11 mouse cellular contexts compared by ENCODE assay signal in genomic region chr5:31252795-31253545, GRCm38 (mm10). TPM values are rescaled to one million over a fixed set of nuclear protein-coding genes. Genes with fewer than 3 reads are reported as not detected.
DNase-seq lines count a peak whose midpoint lies in the region; ATAC-seq and TF ChIP-seq lines count a peak whose summit lies in the region.
"Had no signal": no experiment of that assay in that cellular context is flagged by ENCODE, and none has a peak within 500 bp of the region (broad histone marks: within the 10 kb centered on the region; RNA-seq: fewer than 3 reads in every experiment).

No protein-coding gene starts in this region.

- TF ChIP-seq EP300 in stomach, postnatal 0 days (optimal IDR thresholded peaks at IDR 0.05), result no peak

- no peaks in the 10 kb centered on the region for H3K27me3 ChIP-seq in heart, embryonic 11.5 days (ENCODE audit: control insufficient read depth, insufficient read depth, low read length)
- H3K27me3 ChIP-seq in midbrain, embryonic 10.5 days (ENCODE audit: low read depth, poor library complexity, severe bottlenecking), result peaks cover 19% of the 10 kb centered on the region
- no peaks in the 10 kb centered on the region for H3K27me3 ChIP-seq in midbrain, embryonic 14.5 days (ENCODE audit: control insufficient read depth, insufficient read depth, low read length)
- H3K27me3 ChIP-seq in intestine, embryonic 15.5 days (replicated peaks), result no peaks in the 10 kb centered on the region
- H3K27me3 ChIP-seq in stomach, postnatal 0 days (ENCODE audit: control insufficient read depth, insufficient read depth, low read length), result no peaks in the 10 kb centered on the region
- H3K27me3 ChIP-seq: hindbrain, embryonic 15.5 days had no signal

- H3K36me3 ChIP-seq in heart, embryonic 11.5 days (ENCODE audit: control insufficient read depth, insufficient read depth, low read length), result peaks cover 29% of the 10 kb centered on the region
- H3K36me3 ChIP-seq in midbrain, embryonic 10.5 days, result peaks cover 95% of the 10 kb centered on the region
- peaks cover 93% of the 10 kb centered on the region for H3K36me3 ChIP-seq in midbrain, embryonic 14.5 days (ENCODE audit: control insufficient read depth, insufficient read depth, low read length)
- H3K36me3 ChIP-seq in intestine, embryonic 15.5 days, result peaks cover 32% of the 10 kb centered on the region
- H3K36me3 ChIP-seq in stomach, postnatal 0 days (ENCODE audit: control insufficient read depth, insufficient read depth, low read length), result peaks cover 27% of the 10 kb centered on the region

- ATAC-seq in heart, embryonic 11.5 days (replicated peaks; ENCODE audit: insufficient number of reproducible peaks, low FRiP score, low TSS enrichment), result no peak
- ATAC-seq in midbrain, embryonic 14.5 days (ENCODE audit: low FRiP score, low TSS enrichment), result no peak
- ATAC-seq in intestine, embryonic 15.5 days, result no peak
- ATAC-seq in stomach, postnatal 0 days (ENCODE audit: low FRiP score, low TSS enrichment), result no peak

- H3K9ac ChIP-seq in heart, embryonic 11.5 days (ENCODE audit: low read depth, low read length), result no peak overlapping the region
- H3K9ac ChIP-seq in midbrain, embryonic 14.5 days (replicated peaks; ENCODE audit: low read length), result no peak overlapping the region
- peak overlapping the region; percentile 44 for H3K9ac ChIP-seq in intestine, embryonic 15.5 days
- no peak overlapping the region; the same call in 1 of the 2 replicates for H3K9ac ChIP-seq in stomach, postnatal 0 days (ENCODE audit: low read length)
- H3K9ac ChIP-seq: hindbrain, embryonic 15.5 days had no signal

- TF ChIP-seq CTCF in stomach, postnatal 0 days (IDR thresholded peaks at IDR 0.05; ENCODE audit: low read depth), result peak; percentile 18; the same call in 1 of the 2 replicates

- H3K4me3 ChIP-seq in heart, embryonic 11.5 days (ENCODE audit: low read depth, low read length), result no peak overlapping the region
- H3K4me3 ChIP-seq in midbrain, embryonic 10.5 days, result no peak overlapping the region
- H3K4me3 ChIP-seq in midbrain, embryonic 14.5 days (replicated peaks; ENCODE audit: low read depth, low read length), result no peak overlapping the region
- H3K4me3 ChIP-seq in intestine, embryonic 15.5 days (replicated peaks), result peak overlapping the region; percentile 44
- H3K4me3 ChIP-seq in stomach, postnatal 0 days (ENCODE audit: low read depth, low read length), result peak overlapping the region; percentile 41; the same call in 1 of the 2 replicates
- H3K4me3 ChIP-seq: hindbrain, embryonic 15.5 days had no signal

- no peaks in the 10 kb centered on the region for H3K9me3 ChIP-seq in heart, embryonic 11.5 days (replicated peaks; ENCODE audit: control insufficient read depth, low read length)
- no peaks in the 10 kb centered on the region for H3K9me3 ChIP-seq in midbrain, embryonic 10.5 days (replicated peaks)
- H3K9me3 ChIP-seq in midbrain, embryonic 14.5 days (ENCODE audit: control insufficient read depth, low read length), result no peaks in the 10 kb centered on the region
- H3K9me3 ChIP-seq in intestine, embryonic 15.5 days, result no peaks in the 10 kb centered on the region
- no peaks in the 10 kb centered on the region for H3K9me3 ChIP-seq in stomach, postnatal 0 days (ENCODE audit: control insufficient read depth, low read length)
- H3K9me3 ChIP-seq: hindbrain, embryonic 15.5 days had no signal

- no peak overlapping the region for H3K27ac ChIP-seq in heart, embryonic 11.5 days (ENCODE audit: low read depth, low read length)
- no peak overlapping the region for H3K27ac ChIP-seq in midbrain, embryonic 10.5 days (replicated peaks)
- no peak overlapping the region for H3K27ac ChIP-seq in midbrain, embryonic 14.5 days (replicated peaks; ENCODE audit: low read depth, low read length)
- H3K27ac ChIP-seq in intestine, embryonic 15.5 days, result peak overlapping the region; percentile 86; the same call in 1 of the 2 replicates
- H3K27ac ChIP-seq in stomach, postnatal 0 days (replicated peaks), result peak overlapping the region; percentile 84
- H3K27ac ChIP-seq: hindbrain, embryonic 15.5 days had no signal

- no peak for DNase-seq in heart, postnatal 25 days (ENCODE audit: low spot score)
- peak; percentile 11 for DNase-seq in midbrain, embryonic 10.5 days (ENCODE audit: low spot score)
- DNase-seq in midbrain, embryonic 14.5 days, result no peak
- DNase-seq in stomach, postnatal 0 days (ENCODE audit: low spot score), result no peak
- DNase-seq in urinary bladder, adult 2 months (ENCODE audit: low spot score), result no peak
- DNase-seq in adipocyte (ENCODE audit: low spot score), result no peak
- DNase-seq: layer of hippocampus, postnatal 36 days had no signal

- 83% methylated on average over 16 of the region's 16 CpGs for WGBS in heart, embryonic 11.5 days (ENCODE audit: insufficient replicate concordance)
- 81% methylated on average over 16 of the region's 16 CpGs for WGBS in midbrain, embryonic 10.5 days
- WGBS in midbrain, embryonic 14.5 days, result 88% methylated on average over 16 of the region's 16 CpGs
- 65% methylated on average over 16 of the region's 16 CpGs for WGBS in intestine, embryonic 15.5 days
- WGBS in stomach, postnatal 0 days, result 61% methylated on average over 16 of the region's 16 CpGs

- H3K4me1 ChIP-seq in heart, embryonic 11.5 days (ENCODE audit: control insufficient read depth, insufficient read depth, low read length), result peaks cover 23% of the 10 kb centered on the region
- peaks cover 17% of the 10 kb centered on the region for H3K4me1 ChIP-seq in midbrain, embryonic 10.5 days
- 0 out of 2 replicates have a peak, but pooled peaks cover 5% of the 10 kb centered on the region for H3K4me1 ChIP-seq in midbrain, embryonic 14.5 days (ENCODE audit: control insufficient read depth, insufficient read depth, low read length)
- H3K4me1 ChIP-seq in intestine, embryonic 15.5 days (replicated peaks), result peaks cover 16% of the 10 kb centered on the region
- no peaks in the 10 kb centered on the region for H3K4me1 ChIP-seq in stomach, postnatal 0 days (replicated peaks; ENCODE audit: control insufficient read depth, insufficient read depth)

- H3K4me2 ChIP-seq in heart, embryonic 11.5 days, result peak overlapping the region; percentile 29; the same call in 1 of the 2 replicates
- no peak overlapping the region for H3K4me2 ChIP-seq in midbrain, embryonic 14.5 days (ENCODE audit: low read length)
- H3K4me2 ChIP-seq in intestine, embryonic 15.5 days (replicated peaks), result peak overlapping the region; percentile 59
- H3K4me2 ChIP-seq in stomach, postnatal 0 days (replicated peaks; ENCODE audit: low read depth), result peak overlapping the region; percentile 54
- H3K4me2 ChIP-seq: hindbrain, embryonic 15.5 days had no signal

- intact Hi-C loops in heart, postnatal 25 days (cut with DNase I), result no loop called here

RNA-seq across cellular contexts. Expression of gene Krtcap3, which starts 1.5 kb away (rescaled TPM):
- 7.1 and 7.7 TPM in 2 replicates for polyA plus RNA-seq in heart, embryonic 11.5 days (2014; fragmentation: Nextera tagmentation; extraction: Ambion mirVana)
- total RNA-seq in heart, postnatal 25 days (2021), result 1 to 10 TPM; 1.3 to 1.7 TPM
- 2.9 and 3.0 TPM in 2 replicates for polyA plus RNA-seq in midbrain, embryonic 10.5 days (2016; fragmentation: Nextera tagmentation; extraction: Ambion mirVana)
- 2.5 and 3.0 TPM in 2 replicates for polyA plus RNA-seq in midbrain, embryonic 14.5 days (2014; fragmentation: Nextera tagmentation; extraction: Ambion mirVana)
- 66.8 and 70.0 TPM in 2 replicates for polyA plus RNA-seq in intestine, embryonic 15.5 days (2015; fragmentation: Nextera tagmentation; extraction: Ambion mirVana)
- 75.2 and 78.2 TPM in 2 replicates for polyA plus RNA-seq in stomach, postnatal 0 days (2015; fragmentation: Nextera tagmentation; extraction: Ambion mirVana)
- 40.9 and 56.9 TPM in 2 replicates for polyA plus RNA-seq in urinary bladder, adult 2 months (2012; rRNA removed)

RNA-seq across cellular contexts. Expression of gene Gm9970, which starts 11.9 kb away (rescaled TPM):
- 0.53 and 0.59 TPM in 2 replicates for polyA plus RNA-seq in heart, embryonic 11.5 days (2014; fragmentation: Nextera tagmentation; extraction: Ambion mirVana)
- not detected for total RNA-seq in heart, postnatal 25 days (2021)
- polyA plus RNA-seq in midbrain, embryonic 10.5 days (2016; fragmentation: Nextera tagmentation; extraction: Ambion mirVana), result 0.23 and 0.36 TPM in 2 replicates
- 0.72 and 0.74 TPM in 2 replicates for polyA plus RNA-seq in midbrain, embryonic 14.5 days (2014; fragmentation: Nextera tagmentation; extraction: Ambion mirVana)
- 0.33 TPM in 1 of 2 replicates, not detected in the other for polyA plus RNA-seq in intestine, embryonic 15.5 days (2015; fragmentation: Nextera tagmentation; extraction: Ambion mirVana)
- polyA plus RNA-seq in stomach, postnatal 0 days (2015; fragmentation: Nextera tagmentation; extraction: Ambion mirVana), result 0.38 and 1.0 TPM in 2 replicates
- polyA plus RNA-seq in urinary bladder, adult 2 months (2012; rRNA removed), result 0.28 and 0.37 TPM in 2 replicates
- total RNA-seq: layer of hippocampus, postnatal 36 days had no signal
- polyA plus RNA-seq: brain, embryonic 14.5 days had no signal

RNA-seq across cellular contexts. Expression of gene Nrbp1, which starts 12.3 kb away (rescaled TPM):
- 124 and 141 TPM in 2 replicates for polyA plus RNA-seq in heart, embryonic 11.5 days (2014; fragmentation: Nextera tagmentation; extraction: Ambion mirVana)
- total RNA-seq in heart, postnatal 25 days (2021), result 10 to 100 TPM; 74.3 to 80.5 TPM
- 160 and 171 TPM in 2 replicates for polyA plus RNA-seq in midbrain, embryonic 10.5 days (2016; fragmentation: Nextera tagmentation; extraction: Ambion mirVana)
- polyA plus RNA-seq in midbrain, embryonic 14.5 days (2014; fragmentation: Nextera tagmentation; extraction: Ambion mirVana), result 150 and 153 TPM in 2 replicates
- polyA plus RNA-seq in intestine, embryonic 15.5 days (2015; fragmentation: Nextera tagmentation; extraction: Ambion mirVana), result 133 and 136 TPM in 2 replicates
- polyA plus RNA-seq in stomach, postnatal 0 days (2015; fragmentation: Nextera tagmentation; extraction: Ambion mirVana), result 95.3 and 95.9 TPM in 2 replicates
- 114 and 127 TPM in 2 replicates for polyA plus RNA-seq in urinary bladder, adult 2 months (2012; rRNA removed)

RNA-seq across cellular contexts. Expression of gene Ppm1g, which starts 32.5 kb away (rescaled TPM):
- polyA plus RNA-seq in heart, embryonic 11.5 days (2014; fragmentation: Nextera tagmentation; extraction: Ambion mirVana), result 103 and 116 TPM in 2 replicates
- total RNA-seq in heart, postnatal 25 days (2021), result 10 to 100 TPM; 58.5 to 61.7 TPM
- polyA plus RNA-seq in midbrain, embryonic 10.5 days (2016; fragmentation: Nextera tagmentation; extraction: Ambion mirVana), result 195 and 214 TPM in 2 replicates
- 162 and 163 TPM in 2 replicates for polyA plus RNA-seq in midbrain, embryonic 14.5 days (2014; fragmentation: Nextera tagmentation; extraction: Ambion mirVana)
- 124 and 132 TPM in 2 replicates for polyA plus RNA-seq in intestine, embryonic 15.5 days (2015; fragmentation: Nextera tagmentation; extraction: Ambion mirVana)
- 57.8 and 59.4 TPM in 2 replicates for polyA plus RNA-seq in stomach, postnatal 0 days (2015; fragmentation: Nextera tagmentation; extraction: Ambion mirVana)
- 67.0 and 73.4 TPM in 2 replicates for polyA plus RNA-seq in urinary bladder, adult 2 months (2012; rRNA removed)

RNA-seq across cellular contexts. Expression of gene Ift172, which starts 37.9 kb away (rescaled TPM):
- 22.7 and 30.7 TPM in 2 replicates for polyA plus RNA-seq in heart, embryonic 11.5 days (2014; fragmentation: Nextera tagmentation; extraction: Ambion mirVana)
- 10 to 100 TPM; 39.7 to 41.8 TPM for total RNA-seq in heart, postnatal 25 days (2021)
- polyA plus RNA-seq in midbrain, embryonic 10.5 days (2016; fragmentation: Nextera tagmentation; extraction: Ambion mirVana), result 33.8 and 40.6 TPM in 2 replicates
- 26.7 and 28.1 TPM in 2 replicates for polyA plus RNA-seq in midbrain, embryonic 14.5 days (2014; fragmentation: Nextera tagmentation; extraction: Ambion mirVana)
- 20.1 and 21.4 TPM in 2 replicates for polyA plus RNA-seq in intestine, embryonic 15.5 days (2015; fragmentation: Nextera tagmentation; extraction: Ambion mirVana)
- 20.0 and 20.3 TPM in 2 replicates for polyA plus RNA-seq in stomach, postnatal 0 days (2015; fragmentation: Nextera tagmentation; extraction: Ambion mirVana)
- 36.1 and 39.8 TPM in 2 replicates for polyA plus RNA-seq in urinary bladder, adult 2 months (2012; rRNA removed)

Comparison
In these comparisons a context has a peak if more than half of its experiments do, and no peak if none do; other contexts are left out.
1. H3K27ac ChIP-seq: peak in intestine, embryonic 15.5 days (single experiment) and stomach, postnatal 0 days (single experiment); none in heart, embryonic 11.5 days (single experiment), midbrain, embryonic 10.5 days (single experiment) and midbrain, embryonic 14.5 days (single experiment).
2. H3K4me3 ChIP-seq: peak in intestine, embryonic 15.5 days (single experiment) and stomach, postnatal 0 days (single experiment); none in heart, embryonic 11.5 days (single experiment), midbrain, embryonic 10.5 days (single experiment) and midbrain, embryonic 14.5 days (single experiment).